17 mouse cellular contexts compared by ENCODE assay signal in the genomic region with DNA sequence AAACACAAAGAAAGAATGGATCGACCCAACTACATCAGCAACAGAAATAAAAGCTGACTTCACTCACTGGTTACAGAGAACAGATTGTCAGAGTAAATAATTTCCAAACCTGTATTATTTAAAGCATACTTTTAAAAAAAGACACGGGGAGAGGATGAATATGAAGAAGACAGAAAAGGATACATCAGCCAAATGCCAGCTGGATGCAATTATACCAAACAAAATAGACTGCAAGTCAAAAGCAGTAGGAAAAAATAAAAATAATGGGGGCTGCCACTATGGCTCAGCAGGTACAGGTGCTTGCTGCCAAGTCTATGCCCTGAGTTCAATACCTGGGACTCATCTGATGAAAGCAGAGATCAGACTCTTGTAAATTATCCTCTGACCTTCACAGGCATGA.
"Had no signal": no experiment of that assay in that cellular context is flagged by ENCODE, and none has a peak within 500 bp of the region (broad histone marks: within the 10 kb centered on the region; RNA-seq: fewer than 3 reads in every experiment).

No protein-coding gene starts in this region.

- DNase-seq: gastrocnemius, adult 2 months; gastrocnemius, postnatal 10 days; gastrocnemius, postnatal 25 days; heart, adult 18-20 months; heart, postnatal 10 days; heart, postnatal 4 days; kidney, adult 18-20 months; kidney, adult 8-10 months; kidney, postnatal 10 days; kidney, postnatal 25 days; kidney, postnatal 4 days; liver; liver, embryonic 13.5 days had no signal

- ATAC-seq: hindbrain, embryonic 16.5 days; inflammation-experienced regulatory T-cells, adult 6 months; intestine, embryonic 15.5 days; intestine, postnatal 0 days had no signal
